Mouse (Mus musculus) right cerebral cortex, adult 2 months (tissue): ENCODE measurements at regions not wholly inside any gene's neighbourhood (a gene's known extent, or its start where the extent isn't known, plus 50 kb on each side); places are given as distances from the start of the nearest gene placed in this dataset.

Experiments
- DNase-seq, 2 experiments: peaks; one replicate each; pipeline ENCODE4 v3.0.0; 2021 to 2022; ENCODE audit warnings: low spot score in 2 of 2

DNA sequence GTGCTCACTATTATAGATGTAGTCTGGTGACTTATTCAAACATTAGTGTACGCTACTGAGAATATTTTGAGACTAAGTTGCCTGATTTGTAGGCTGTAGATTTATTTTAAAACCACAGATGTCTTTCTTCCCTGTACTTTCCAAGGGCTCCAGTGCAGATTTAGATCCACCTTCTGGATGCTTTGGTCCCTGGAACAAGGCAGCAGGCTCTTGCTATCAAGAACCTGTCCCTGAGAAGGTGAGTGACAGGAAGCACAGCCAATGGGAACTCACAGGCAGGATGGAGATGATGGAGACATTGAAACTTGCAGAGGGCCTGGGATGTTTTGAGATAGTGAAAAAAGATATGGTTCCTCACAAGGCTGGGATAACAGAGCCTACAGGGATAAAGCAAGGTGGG, 70.0 kb upstream of the Sox4 start:
- peak; percentile 8 to 16 for DNase-seq

- DNase-seq, result no peak
These were observed 66.3 kb upstream of the Sox4 start for GRCm38 (mm10) chr13:29019839-29020238.

GRCm38 (mm10) chr13:29016145-29016651, 62.7 kb upstream of the Sox4 start:
- peak; percentile 58 to 72 for DNase-seq

DNA sequence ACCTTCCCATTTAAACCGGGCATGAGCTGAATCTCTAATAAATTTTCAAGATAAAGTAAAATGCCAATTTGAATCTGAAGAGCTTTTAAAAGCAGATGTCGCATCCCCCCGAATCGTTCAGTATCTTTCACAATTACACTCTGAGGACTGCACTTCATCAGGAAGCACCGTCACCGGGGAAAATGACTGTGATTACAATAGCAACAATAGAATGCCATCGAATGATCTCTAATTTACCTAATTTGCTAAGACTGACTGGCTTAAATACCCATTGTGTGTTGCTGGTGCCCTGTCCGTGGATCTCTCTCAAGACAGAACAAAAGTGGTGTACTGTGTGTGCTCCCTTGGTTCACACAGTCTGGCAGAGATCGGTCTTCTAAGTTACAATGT, 62.1 kb upstream of the Sox4 start:
- DNase-seq, result peak; percentile 23 to 46

DNA sequence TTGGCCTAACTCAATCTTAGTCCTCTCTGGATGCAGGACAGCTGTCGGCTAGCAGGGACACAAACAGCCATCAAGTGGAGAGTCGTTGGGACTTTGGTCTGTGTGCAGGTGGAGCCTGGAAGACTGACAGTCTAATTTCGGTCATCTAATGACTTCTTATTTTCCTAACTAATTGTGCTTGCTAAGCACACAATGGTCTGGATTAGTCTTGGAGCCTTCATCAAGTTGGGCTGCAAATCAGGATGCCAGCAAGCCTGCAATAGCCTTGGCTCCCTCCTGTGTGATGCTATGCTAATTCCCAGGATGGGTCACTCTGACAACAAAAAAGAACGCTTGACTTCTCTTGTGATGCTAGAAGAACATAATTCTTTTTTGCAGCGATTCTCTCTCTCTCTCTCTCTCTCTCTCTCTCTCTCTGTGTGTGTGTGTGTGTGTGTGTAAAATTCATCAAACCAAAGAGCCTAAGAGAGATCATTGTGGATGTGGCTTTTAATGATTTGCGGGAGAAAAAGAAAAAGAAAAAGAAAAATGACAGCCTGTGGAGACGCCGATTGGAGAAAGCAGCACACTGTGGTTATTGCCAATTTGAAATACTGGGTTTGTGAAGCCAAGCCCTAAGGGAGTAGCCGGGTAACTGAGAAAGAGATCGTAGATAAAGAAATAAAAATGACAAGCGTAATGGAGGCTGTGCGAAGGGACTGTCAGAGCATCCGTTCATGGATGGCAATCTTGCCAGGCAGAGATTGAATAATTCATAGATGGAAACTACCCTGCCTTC, 61.5 kb upstream of the Sox4 start:
- DNase-seq, result peak; percentile 11 to 18

GRCm38 (mm10) chr13:29014066-29014826, 60.7 kb upstream of the Sox4 start:
- peak; percentile 46 to 53 for DNase-seq

- no peak for DNase-seq
These were observed 53.0 kb upstream of the Sox4 start for GRCm38 (mm10) chr13:29006467-29006866.
